Mouse (Mus musculus) MEL (cell line): Measurements from ENCODE around the gene Dock4. TPM values are rescaled to one million over a fixed set of nuclear protein-coding genes. Genes with fewer than 3 reads are reported as not detected.

Source experiments
- DNase-seq: peaks from one replicate; pipeline ENCODE4 v3.0.0; 2011; ENCODE audit warnings: low read depth, low spot score
- H3K27ac ChIP-seq: 2 replicates; pipeline ENCODE4 v1.5.1; 2012; ENCODE audit warnings: low read depth, mild to moderate bottlenecking, control low read depth, low read length, moderate library complexity; ENCODE audit not compliant: control insufficient read depth
- H3K27me3 ChIP-seq, 2 experiments: fragments of 150-350 bp in 1 of 2; sonication (generic) in 1 of 2; 2 replicates each; pipeline ENCODE4 v1.6.1; 2012; ENCODE audit warnings: low read length in 2 of 2, mild to moderate bottlenecking in 2 of 2, improper control_type of control experiment in 1 of 2, moderate library complexity in 1 of 2; ENCODE audit not compliant: insufficient read depth in 2 of 2, control insufficient read depth in 1 of 2
- H3K36me3 ChIP-seq, 2 experiments: 2 replicates each; pipeline ENCODE4 v1.6.1; 2012 to 2014; ENCODE audit warnings: low read length in 2 of 2, improper control_type of control experiment in 1 of 2, inconsistent platforms in 1 of 2, mild to moderate bottlenecking in 1 of 2; ENCODE audit not compliant: insufficient read depth in 2 of 2, control insufficient read depth in 1 of 2
- H3K4me1 ChIP-seq, 2 experiments: fragments of 150-350 bp in 1 of 2; sonication (generic) in 1 of 2; 2 replicates each; pipeline ENCODE4 v1.6.1; 2012; ENCODE audit warnings: low read length in 2 of 2, improper control_type of control experiment in 1 of 2, mild to moderate bottlenecking in 1 of 2; ENCODE audit not compliant: insufficient read depth in 2 of 2, control insufficient read depth in 1 of 2
- H3K4me3 ChIP-seq, 2 experiments: fragments of 150-350 bp in 1 of 2; sonication (generic) in 1 of 2; 2 replicates each; pipeline ENCODE4 v1.5.1; 2012; ENCODE audit warnings: low read depth in 2 of 2, low read length in 2 of 2, mild to moderate bottlenecking in 2 of 2, moderate library complexity in 2 of 2, control low read depth in 1 of 2, improper control_type of control experiment in 1 of 2; ENCODE audit not compliant: control insufficient read depth in 1 of 2, insufficient read depth in 1 of 2
- H3K79me2 ChIP-seq: 2 replicates; pipeline ENCODE4 v1.6.1; 2012; ENCODE audit warnings: mild to moderate bottlenecking, low read length, moderate library complexity; ENCODE audit not compliant: control insufficient read depth, poor library complexity, insufficient read depth
- H3K9ac ChIP-seq: 2 replicates; pipeline ENCODE4 v1.6.1; 2012; ENCODE audit warnings: low read depth, mild to moderate bottlenecking, control low read depth, low read length, moderate library complexity; ENCODE audit not compliant: control insufficient read depth, poor library complexity, severe bottlenecking
- H3K9me3 ChIP-seq: fragments of 150-350 bp; sonication (generic); replicated peaks from 2 replicates; pipeline ENCODE4 v1.6.1; 2012; ENCODE audit warnings: mild to moderate bottlenecking, low read length, improper control_type of control experiment, moderate library complexity; ENCODE audit not compliant: insufficient read depth
- BHLHE40 ChIP-seq: IDR thresholded peaks from 2 replicates; pipeline ENCODE4 v1.6.1; 2012; ENCODE audit warnings: low read depth, mild to moderate bottlenecking, inconsistent platforms, low read length, improper control_type of control experiment, borderline replicate concordance
- CHD2 ChIP-seq: IDR thresholded peaks from 2 replicates; pipeline ENCODE4 v1.6.1; 2011; ENCODE audit warnings: low read length, improper control_type of control experiment
- CTCF ChIP-seq, 3 experiments: IDR thresholded peaks in 2 of 3; conservative IDR thresholded peaks in 1 of 3; 2 replicates each; pipeline ENCODE4 v1.5.1; 2011 to 2012; ENCODE audit warnings: low read length in 3 of 3, low read depth in 2 of 3, mild to moderate bottlenecking in 2 of 3, improper control_type of control experiment in 1 of 3, inconsistent platforms in 1 of 3, mixed read lengths in 1 of 3, moderate library complexity in 1 of 3; ENCODE audit not compliant: control insufficient read depth in 1 of 3, insufficient read depth in 1 of 3, poor library complexity in 1 of 3, severe bottlenecking in 1 of 3
- E2F4 ChIP-seq: IDR thresholded peaks from 2 replicates; pipeline ENCODE4 v1.6.1; 2011; ENCODE audit warnings: low read depth, low read length, improper control_type of control experiment, borderline replicate concordance
- ELF1 ChIP-seq: IDR thresholded peaks from 2 replicates; pipeline ENCODE4 v1.6.1; 2014; ENCODE audit warnings: low read depth, mild to moderate bottlenecking, inconsistent platforms, low read length, improper control_type of control experiment, moderate library complexity
- EP300 ChIP-seq, 2 experiments: IDR thresholded peaks; 2 replicates each; pipeline ENCODE4 v1.6.1; 2011; ENCODE audit warnings: improper control_type of control experiment in 2 of 2, low read length in 2 of 2, low read depth in 1 of 2, mild to moderate bottlenecking in 1 of 2
- ETS1 ChIP-seq: IDR thresholded peaks from 2 replicates; pipeline ENCODE4 v1.6.1; 2012; ENCODE audit warnings: low read depth, mild to moderate bottlenecking, inconsistent platforms, low read length, improper control_type of control experiment, moderate library complexity
- GATA1 ChIP-seq: IDR thresholded peaks from 2 replicates; pipeline ENCODE4 v1.6.1; 2011; ENCODE audit warnings: low read depth, low read length, improper control_type of control experiment
- JUND ChIP-seq: IDR thresholded peaks from 2 replicates; pipeline ENCODE4 v1.6.1; 2011; ENCODE audit warnings: low read depth, mild to moderate bottlenecking, improper control_type of control experiment, low read length
- KAT2A ChIP-seq: conservative IDR thresholded peaks from 2 replicates; pipeline ENCODE4 v1.6.1; 2012; ENCODE audit warnings: low read depth, low read length, improper control_type of control experiment, inconsistent platforms
- MAFK ChIP-seq: IDR thresholded peaks from 2 replicates; pipeline ENCODE4 v1.6.1; 2011; ENCODE audit warnings: low read depth, mild to moderate bottlenecking, low read length, improper control_type of control experiment, borderline replicate concordance
- MXI1 ChIP-seq: IDR thresholded peaks from 2 replicates; pipeline ENCODE4 v1.6.1; 2011; ENCODE audit warnings: mild to moderate bottlenecking, low read depth, low read length, improper control_type of control experiment
- NELFE ChIP-seq: IDR thresholded peaks from 2 replicates; pipeline ENCODE4 v1.6.1; 2011; ENCODE audit warnings: low read depth, low read length, improper control_type of control experiment
- NRF1 ChIP-seq: IDR thresholded peaks from 2 replicates; pipeline ENCODE4 v1.6.1; 2014; ENCODE audit warnings: low read depth, mild to moderate bottlenecking, inconsistent platforms, low read length, improper control_type of control experiment, moderate library complexity; ENCODE audit not compliant: poor library complexity, insufficient read depth, severe bottlenecking
- POLR2A ChIP-seq, 2 experiments: IDR thresholded peaks; 2 replicates each; pipeline ENCODE4 v1.6.1; 2011 to 2012; ENCODE audit warnings: low read length in 2 of 2, mild to moderate bottlenecking in 2 of 2, control low read depth in 1 of 2, improper control_type of control experiment in 1 of 2, low read depth in 1 of 2, moderate library complexity in 1 of 2; ENCODE audit not compliant: control insufficient read depth in 1 of 2, insufficient read depth in 1 of 2, poor library complexity in 1 of 2
- POLR2AphosphoS2 ChIP-seq: IDR thresholded peaks from 2 replicates; pipeline ENCODE4 v1.6.1; 2011; ENCODE audit warnings: low read length, improper control_type of control experiment
- RAD21 ChIP-seq: IDR thresholded peaks from 2 replicates; pipeline ENCODE4 v1.6.1; 2011; ENCODE audit warnings: mild to moderate bottlenecking, low read depth, low read length, improper control_type of control experiment
- SIN3A ChIP-seq: IDR thresholded peaks from 2 replicates; pipeline ENCODE4 v1.6.1; 2012; ENCODE audit warnings: low read length, improper control_type of control experiment, inconsistent platforms
- TBP ChIP-seq: IDR thresholded peaks from 2 replicates; pipeline ENCODE4 v1.8.0; 2011; ENCODE audit warnings: low read depth, low read length, improper control_type of control experiment
- TCF12 ChIP-seq: IDR thresholded peaks from 2 replicates; pipeline ENCODE4 v1.6.1; 2014; ENCODE audit warnings: low read depth, mild to moderate bottlenecking, inconsistent platforms, low read length, improper control_type of control experiment, moderate library complexity
- UBTF ChIP-seq: IDR thresholded peaks from 2 replicates; pipeline ENCODE4 v1.6.1; 2012; ENCODE audit warnings: low read depth, mild to moderate bottlenecking, inconsistent platforms, low read length, improper control_type of control experiment, moderate library complexity, borderline replicate concordance; ENCODE audit not compliant: insufficient read depth
- USF2 ChIP-seq, 2 experiments: IDR thresholded peaks; 2 replicates each; pipeline ENCODE4 v1.6.1; 2011 to 2012; ENCODE audit warnings: improper control_type of control experiment in 2 of 2, low read length in 2 of 2, borderline replicate concordance in 1 of 2, inconsistent platforms in 1 of 2, low read depth in 1 of 2, mild to moderate bottlenecking in 1 of 2; ENCODE audit not compliant: insufficient read depth in 1 of 2
- ZNF384 ChIP-seq: IDR thresholded peaks from 2 replicates; pipeline ENCODE4 v1.6.1; 2012; ENCODE audit warnings: low read depth, mild to moderate bottlenecking, inconsistent platforms, low read length, improper control_type of control experiment
- polyA plus RNA-seq, 2 experiments: library from polyadenylated mRNA; stranded (reverse) in 1 of 2; unstranded in 1 of 2; fragments of >175 nt in 1 of 2; fragments of >200 nt in 1 of 2; gene quantifications; 2 replicates each; pipeline versions ENCODE4 v1.2.1 to v1.2.4; 2012; ENCODE audit warnings: low replicate concordance in 2 of 2, low read depth in 1 of 2; ENCODE audit not compliant: insufficient read length in 2 of 2, insufficient read depth in 1 of 2, missing spikeins in 1 of 2
- total RNA-seq: library from RNA; depleted of rRNA; stranded (reverse); fragments of 300-350 nt; gene quantifications from 2 replicates; pipeline ENCODE4 v1.2.3, GENCODE M21; 2012

Dock4 gene
- total and polyA plus RNA-seq, 3 experiments: 0.08 to 0.17 TPM; not detected in 1

DNA sequence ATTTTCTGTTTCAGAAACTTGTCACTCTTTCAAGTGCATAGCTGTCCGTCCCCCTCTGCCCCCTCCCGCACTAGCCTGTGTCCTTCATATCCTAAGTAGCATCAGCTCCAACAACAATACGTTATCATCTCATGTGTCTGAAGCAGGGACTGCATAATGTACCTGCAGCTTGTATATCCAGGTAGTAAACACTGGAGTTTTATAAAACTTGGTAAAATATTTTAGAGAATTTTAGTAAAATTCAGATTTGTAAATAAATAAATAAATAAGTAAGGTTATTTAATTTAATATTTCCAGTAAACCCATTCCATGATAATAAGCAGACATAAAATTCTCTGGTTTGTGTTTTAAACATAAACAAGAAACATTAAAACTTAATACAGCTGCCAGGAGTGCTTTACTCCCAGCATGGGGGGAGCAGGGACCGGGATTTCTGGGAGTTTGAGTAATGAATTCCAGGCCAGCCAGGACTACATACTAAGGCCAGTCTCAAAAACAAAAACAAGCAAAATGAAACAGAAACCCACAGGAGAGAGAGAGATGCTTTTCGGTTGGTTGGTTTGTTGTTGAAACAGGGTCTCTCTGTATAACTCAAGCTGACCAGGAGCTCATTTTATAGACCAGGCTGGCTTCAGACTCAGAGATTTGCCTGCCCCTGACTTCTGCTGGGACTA, 352.7 kb downstream of the Dock4 start:
- no peaks in the 10 kb centered on the region for H3K9me3 ChIP-seq
- TF ChIP-seq TCF12: no peak
- no peak for TF ChIP-seq ELF1
- TF ChIP-seq NRF1: no peak
- no peak for TF ChIP-seq SIN3A
- no peak for TF ChIP-seq UBTF
- no peak for TF ChIP-seq EP300 (IDR thresholded peaks at IDR 0.05; ENCODE audit: low read depth in 1 of 2, low read length in 2 of 2)
- TF ChIP-seq, all 39 proteins: peak for 0
- H3K27ac ChIP-seq: no peak overlapping the region
- H3K36me3 ChIP-seq: no peaks in the 10 kb centered on the region
- H3K79me2 ChIP-seq: no peaks in the 10 kb centered on the region
- DNase-seq: no peak
- H3K9ac ChIP-seq: no peak overlapping the region
- H3K4me1 ChIP-seq: no peaks in the 10 kb centered on the region
- H3K27me3 ChIP-seq: no peaks in the 10 kb centered on the region
- H3K4me3 ChIP-seq: no peak overlapping the region

DNA sequence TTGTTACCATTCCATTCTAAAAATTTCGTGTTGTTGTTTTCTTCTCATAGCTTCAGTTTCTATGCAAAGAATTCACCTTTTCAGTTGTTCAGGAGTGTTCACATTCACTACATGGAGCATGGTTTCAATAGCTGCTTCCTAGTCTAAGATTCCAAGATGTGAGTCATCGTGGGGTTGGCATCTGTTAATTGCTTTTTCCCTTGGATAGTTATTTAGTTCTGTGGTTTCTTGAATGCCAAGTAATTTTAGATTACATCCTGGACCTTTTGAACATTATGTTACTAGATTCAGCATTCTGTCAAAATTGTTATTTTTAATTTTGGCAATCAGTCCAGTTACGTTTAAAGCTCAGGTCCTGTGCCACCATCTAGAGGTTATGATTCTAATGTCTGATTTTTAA, 355.7 kb downstream of the Dock4 start:
- H3K4me1 ChIP-seq: no peaks in the 10 kb centered on the region
- no peaks in the 10 kb centered on the region for H3K27me3 ChIP-seq
- no peak overlapping the region for H3K4me3 ChIP-seq
- H3K36me3 ChIP-seq: no peaks in the 10 kb centered on the region
- H3K9ac ChIP-seq: no peak overlapping the region
- DNase-seq: no peak
- H3K79me2 ChIP-seq: no peaks in the 10 kb centered on the region
- TF ChIP-seq ZNF384: no peak
- TF ChIP-seq MAFK: no peak
- no peak for TF ChIP-seq JUND
- no peak for TF ChIP-seq BHLHE40
- TF ChIP-seq CHD2: no peak
- no peak overlapping the region for H3K27ac ChIP-seq
- no peaks in the 10 kb centered on the region for H3K9me3 ChIP-seq

GRCm38 (mm10) chr12:40805257-40805656, 359.5 kb downstream of the Dock4 start:
- no peaks in the 10 kb centered on the region for H3K9me3 ChIP-seq
- no peaks in the 10 kb centered on the region for H3K27me3 ChIP-seq
- TF ChIP-seq RAD21 (no peak), MXI1 (no peak), E2F4 (no peak), GATA1 (no peak), KAT2A (no peak), UBTF (no peak), CTCF (IDR thresholded peaks at IDR 0.05 in 2 of 3, conservative IDR thresholded peaks at IDR 0.05 in 1 of 3; ENCODE audit: control insufficient read depth in 1 of 3, insufficient read depth in 1 of 3, low read depth in 2 of 3, low read length in 3 of 3, poor library complexity in 1 of 3, severe bottlenecking in 1 of 3) (no peak), NELFE (no peak), NRF1 (no peak), POLR2AphosphoS2 (no peak), EP300 (IDR thresholded peaks at IDR 0.05; ENCODE audit: low read depth in 1 of 2, low read length in 2 of 2) (no peak), MAFK (no peak), ETS1 (no peak), TBP (no peak), BHLHE40 (no peak), USF2 (IDR thresholded peaks at IDR 0.05; ENCODE audit: borderline replicate concordance in 1 of 2, insufficient read depth in 1 of 2, low read depth in 1 of 2, low read length in 2 of 2) (no peak), POLR2A (IDR thresholded peaks at IDR 0.05; ENCODE audit: control insufficient read depth in 1 of 2, insufficient read depth in 1 of 2, low read depth in 1 of 2, low read length in 2 of 2, poor library complexity in 1 of 2) (no peak)
- H3K4me3 ChIP-seq: no peak overlapping the region
- H3K4me1 ChIP-seq: no peaks in the 10 kb centered on the region
- no peaks in the 10 kb centered on the region for H3K36me3 ChIP-seq
- H3K9ac ChIP-seq: no peak overlapping the region
- no peaks in the 10 kb centered on the region for H3K79me2 ChIP-seq
- DNase-seq: no peak
- no peak overlapping the region for H3K27ac ChIP-seq
